Comparison of ENCODE assay signal across 13 mouse cellular contexts in genomic region chr9:88091781-88092527, GRCm38 (mm10).
DNase-seq lines count a peak whose midpoint lies in the region; TF ChIP-seq lines count a peak whose summit lies in the region.
"Had no signal": no experiment of that assay in that cellular context is flagged by ENCODE, and none has a peak within 500 bp of the region (broad histone marks: within the 10 kb centered on the region; RNA-seq: fewer than 3 reads in every experiment).

No protein-coding gene starts in this region.

- H3ac ChIP-seq in C2C12 (ENCODE audit: control insufficient read depth, insufficient read length, low read depth): peak overlapping the region; percentile 32

- H3K4me3 ChIP-seq in gastrocnemius, adult 2 months: no peak overlapping the region
- H3K4me3 ChIP-seq in C2C12 (ENCODE audit: insufficient read depth, poor library complexity, severe bottlenecking): no peak overlapping the region
- H3K4me3 ChIP-seq: forebrain, embryonic 12.5 days; kidney, embryonic 15.5 days had no signal

- no peaks in the 10 kb centered on the region for H3K27me3 ChIP-seq in C2C12 (ENCODE audit: control insufficient read depth, insufficient read depth, insufficient read length)
- H3K27me3 ChIP-seq: forebrain, embryonic 12.5 days; kidney, embryonic 15.5 days had no signal

- intact Hi-C loops in gastrocnemius, adult 2 months (cut with DNase I): no loop called here
- intact Hi-C loops in gastrocnemius, postnatal 14 days (cut with DNase I; ENCODE audit: low total_unique reads): no loop called here
- intact Hi-C loops in heart, postnatal 14 days (cut with DNase I): no loop called here

- DNase-seq in gastrocnemius, adult 2 months: peak; percentile 31
- DNase-seq in gastrocnemius, postnatal 14 days: no peak
- peak; percentile 68 for DNase-seq in heart, adult 8-10 months (ENCODE audit: low spot score)
- peak; percentile 18 to 32 for DNase-seq in heart, postnatal 14 days
- DNase-seq in layer of hippocampus, adult 9-11 months: no peak
- DNase-seq in layer of hippocampus, postnatal 36 days: no peak
- DNase-seq in lung, postnatal 14 days: no peak
- DNase-seq: cerebellum, adult 9-11 months; lung, postnatal 10 days had no signal

- H3K79me3 ChIP-seq in C2C12 (ENCODE audit: low read depth): no peaks in the 10 kb centered on the region

- TF ChIP-seq CTCF in gastrocnemius, adult 2 months (IDR thresholded peaks at IDR 0.05): no peak
- no peak for TF ChIP-seq CTCF in C2C12 (IDR thresholded peaks at IDR 0.05; ENCODE audit: control insufficient read depth, insufficient read depth, insufficient read length)

- H3K36me3 ChIP-seq in C2C12 (ENCODE audit: control insufficient read depth, insufficient read depth): no peaks in the 10 kb centered on the region
- H3K36me3 ChIP-seq: forebrain, embryonic 12.5 days; kidney, embryonic 15.5 days had no signal

- no peaks in the 10 kb centered on the region for H3K79me2 ChIP-seq in C2C12 (ENCODE audit: control insufficient read depth, insufficient read depth)

- peak overlapping the region; percentile 12; the same call in 1 of the 2 replicates for H3K27ac ChIP-seq in gastrocnemius, adult 2 months
- H3K27ac ChIP-seq: forebrain, embryonic 12.5 days; kidney, embryonic 15.5 days; liver, embryonic 14.5 days had no signal

TF ChIP-seq in C2C12, 6 proteins besides CTCF, POLR2A, EP300 and RAD21:
- TF ChIP-seq FOSL1 (IDR thresholded peaks at IDR 0.05; ENCODE audit: insufficient read depth, low read length, poor library complexity, severe bottlenecking) (peak; percentile 45), MYOD1 (IDR thresholded peaks at IDR 0.05; ENCODE audit: control insufficient read depth, insufficient read length, low read depth) (no peak)

Comparison
In these comparisons a context has a peak if more than half of its experiments do, and no peak if none do; other contexts are left out.
1. DNase-seq: peak in gastrocnemius, adult 2 months (single experiment), heart, adult 8-10 months (single experiment) and heart, postnatal 14 days (2 of 2); none in gastrocnemius, postnatal 14 days (single experiment), layer of hippocampus, adult 9-11 months (single experiment), layer of hippocampus, postnatal 36 days (0 of 2) and lung, postnatal 14 days (single experiment).